Mouse (Mus musculus): ENCODE measurements around the gene Clec4g. TPM values are rescaled to one million over a fixed set of nuclear protein-coding genes. Genes with fewer than 3 reads are reported as not detected.

Clec4g gene
- polyA plus RNA-seq, 1 experiment from 2014 or later: not detected

DNA sequence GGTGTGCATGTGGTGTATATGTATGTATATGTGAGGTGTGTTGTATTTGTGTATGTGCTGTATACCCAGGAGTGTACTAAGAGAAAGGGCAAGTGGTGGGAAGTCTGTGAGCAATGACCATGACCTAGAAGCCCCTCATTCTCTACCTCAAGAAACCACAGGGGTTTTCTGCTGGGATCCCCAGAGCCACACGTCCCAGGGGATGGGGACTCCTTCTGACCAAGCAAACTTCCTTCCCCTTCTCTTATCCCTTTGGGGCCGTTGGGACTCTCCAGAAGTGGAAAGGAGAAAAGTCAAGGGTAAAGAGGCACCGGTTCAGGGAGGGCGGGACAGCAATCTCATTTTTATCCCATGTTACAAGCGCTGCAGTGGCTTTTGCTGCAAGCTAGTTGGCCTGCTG lies 35.0 kb downstream of the Clec4g start:
- H3K9me3 ChIP-seq (ENCODE audit: control insufficient read depth, low read depth, low read length): no peaks in the 10 kb centered on the region
- no peak for ATAC-seq (ENCODE audit: insufficient number of reproducible peaks, insufficient read depth, low FRiP score, low read depth)
- no peaks in the 10 kb centered on the region for H3K4me1 ChIP-seq (ENCODE audit: control insufficient read depth, insufficient read depth, low read length)
- H3K9ac ChIP-seq (replicated peaks; ENCODE audit: low read depth, low read length): no peak overlapping the region
- H3K27ac ChIP-seq (ENCODE audit: low read length): no peak overlapping the region
- no peak overlapping the region for H3K4me2 ChIP-seq (replicated peaks; ENCODE audit: low read depth, low read length)
- peaks cover 2% of the 10 kb centered on the region; the same call in 1 of the 2 replicates for H3K36me3 ChIP-seq (ENCODE audit: control insufficient read depth, insufficient read depth, low read length)
- 68% methylated on average over 5 of the region's 5 CpGs for WGBS
- H3K4me3 ChIP-seq (ENCODE audit: low read depth, low read length): no peak overlapping the region
- no peaks in the 10 kb centered on the region for H3K27me3 ChIP-seq (ENCODE audit: control insufficient read depth, insufficient read depth, low read length)

DNA sequence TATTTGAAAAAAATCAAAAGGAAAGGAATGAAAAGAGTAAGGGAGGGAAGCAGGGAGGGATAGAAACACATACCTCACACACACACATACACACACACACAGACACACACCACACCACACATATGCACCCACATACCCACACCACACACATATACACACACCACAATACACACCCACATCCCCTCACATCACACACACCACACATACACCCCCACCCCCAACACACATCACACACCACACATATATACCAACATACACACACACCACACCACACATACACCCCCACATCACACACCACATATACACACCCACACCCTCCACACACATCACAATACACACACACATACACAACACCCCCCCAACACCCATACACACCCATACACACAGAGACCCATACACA lies 35.9 kb downstream of the Clec4g start:
- no peaks in the 10 kb centered on the region for H3K27me3 ChIP-seq (ENCODE audit: control insufficient read depth, insufficient read depth, low read length)
- H3K4me1 ChIP-seq (ENCODE audit: control insufficient read depth, insufficient read depth, low read length): no peaks in the 10 kb centered on the region
- no peak overlapping the region for H3K9ac ChIP-seq (replicated peaks; ENCODE audit: low read depth, low read length)
- peaks cover 11% of the 10 kb centered on the region; the same call in 1 of the 2 replicates for H3K36me3 ChIP-seq (ENCODE audit: control insufficient read depth, insufficient read depth, low read length)
- no peak for ATAC-seq (ENCODE audit: insufficient number of reproducible peaks, insufficient read depth, low FRiP score, low read depth)
- no peaks in the 10 kb centered on the region for H3K9me3 ChIP-seq (ENCODE audit: control insufficient read depth, low read depth, low read length)
- no peak overlapping the region for H3K27ac ChIP-seq (ENCODE audit: low read length)
- H3K4me3 ChIP-seq (ENCODE audit: low read depth, low read length): no peak overlapping the region
- H3K4me2 ChIP-seq (replicated peaks; ENCODE audit: low read depth, low read length): no peak overlapping the region

DNA sequence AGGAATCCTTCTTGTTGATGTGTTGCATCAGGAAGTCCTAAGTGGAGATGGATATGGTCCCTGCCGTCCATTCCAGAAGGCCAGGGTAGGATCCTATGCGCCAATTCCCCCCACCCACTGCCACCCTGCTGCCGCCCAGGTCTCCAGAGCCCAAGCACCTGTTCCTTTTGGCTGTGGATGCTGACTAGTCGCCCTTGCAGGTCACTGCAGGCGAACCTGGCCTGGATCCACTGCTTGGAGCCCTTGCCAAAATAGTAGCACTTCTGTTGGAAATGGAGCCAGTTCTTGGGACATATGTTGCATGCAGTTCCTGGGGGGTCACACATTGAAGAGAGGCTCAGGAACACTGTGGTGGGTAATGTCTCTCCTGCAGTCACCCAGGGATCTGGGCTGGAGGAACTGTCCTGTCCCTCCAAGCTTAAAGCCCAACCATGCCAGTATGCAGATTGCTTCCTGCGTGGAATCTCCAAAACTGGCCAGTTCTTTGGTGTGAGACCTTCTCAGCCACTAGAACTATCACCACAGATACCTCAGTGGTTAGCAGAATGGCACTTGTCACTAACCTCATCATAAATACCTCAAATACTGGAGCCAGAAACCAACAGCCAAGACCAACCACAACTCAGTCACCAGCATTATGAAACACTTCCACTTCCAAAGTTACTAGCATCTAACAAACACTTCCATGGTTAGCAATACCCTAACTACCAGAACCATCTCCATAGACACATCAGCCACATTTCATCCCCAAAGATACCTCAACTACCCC lies 36.9 kb downstream of the Clec4g start:
- no peaks in the 10 kb centered on the region for H3K27me3 ChIP-seq (ENCODE audit: control insufficient read depth, insufficient read depth, low read length)
- H3K4me2 ChIP-seq (replicated peaks; ENCODE audit: low read depth, low read length): no peak overlapping the region
- H3K4me3 ChIP-seq (ENCODE audit: low read depth, low read length): no peak overlapping the region
- H3K27ac ChIP-seq (ENCODE audit: low read length): no peak overlapping the region
- no peaks in the 10 kb centered on the region for H3K4me1 ChIP-seq (ENCODE audit: control insufficient read depth, insufficient read depth, low read length)
- H3K9me3 ChIP-seq (ENCODE audit: control insufficient read depth, low read depth, low read length): no peaks in the 10 kb centered on the region
- WGBS: 70% methylated on average over 6 of the region's 6 CpGs
- H3K9ac ChIP-seq (replicated peaks; ENCODE audit: low read depth, low read length): no peak overlapping the region
- H3K36me3 ChIP-seq (ENCODE audit: control insufficient read depth, insufficient read depth, low read length): peaks cover 19% of the 10 kb centered on the region
- no peak for ATAC-seq (ENCODE audit: insufficient number of reproducible peaks, insufficient read depth, low FRiP score, low read depth)

DNA sequence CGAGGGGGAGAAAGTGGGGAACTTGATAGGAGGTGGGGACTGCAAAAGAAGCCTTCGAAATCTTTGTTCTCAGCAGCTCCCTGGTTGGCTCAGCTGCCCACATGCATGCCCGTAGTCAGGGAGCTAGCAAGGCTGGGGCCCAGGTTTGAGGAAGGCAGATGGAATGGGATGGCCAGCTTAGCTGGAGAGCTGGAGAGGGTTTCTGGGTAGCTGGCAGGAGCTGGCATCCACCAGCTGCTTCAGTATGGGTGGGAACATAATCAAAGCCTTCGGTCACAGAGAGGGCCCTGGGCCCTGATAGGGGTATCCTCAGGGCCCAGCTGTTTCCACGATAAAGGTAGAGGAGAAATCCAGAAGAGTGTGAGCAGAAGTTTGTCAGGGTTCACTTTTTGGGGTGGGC lies 38.0 kb downstream of the Clec4g start:
- H3K27me3 ChIP-seq (ENCODE audit: control insufficient read depth, insufficient read depth, low read length): no peaks in the 10 kb centered on the region
- 88% methylated on average over 5 of the region's 5 CpGs for WGBS
- H3K9me3 ChIP-seq (ENCODE audit: control insufficient read depth, low read depth, low read length): no peaks in the 10 kb centered on the region
- H3K4me3 ChIP-seq (ENCODE audit: low read depth, low read length): no peak overlapping the region
- H3K4me2 ChIP-seq (replicated peaks; ENCODE audit: low read depth, low read length): no peak overlapping the region
- no peak overlapping the region for H3K27ac ChIP-seq (ENCODE audit: low read length)
- no peak overlapping the region for H3K9ac ChIP-seq (replicated peaks; ENCODE audit: low read depth, low read length)
- ATAC-seq (ENCODE audit: insufficient number of reproducible peaks, insufficient read depth, low FRiP score, low read depth): no peak
- H3K4me1 ChIP-seq (ENCODE audit: control insufficient read depth, insufficient read depth, low read length): peaks cover 2% of the 10 kb centered on the region; the same call in 1 of the 2 replicates
- peaks cover 19% of the 10 kb centered on the region for H3K36me3 ChIP-seq (ENCODE audit: control insufficient read depth, insufficient read depth, low read length)

DNA sequence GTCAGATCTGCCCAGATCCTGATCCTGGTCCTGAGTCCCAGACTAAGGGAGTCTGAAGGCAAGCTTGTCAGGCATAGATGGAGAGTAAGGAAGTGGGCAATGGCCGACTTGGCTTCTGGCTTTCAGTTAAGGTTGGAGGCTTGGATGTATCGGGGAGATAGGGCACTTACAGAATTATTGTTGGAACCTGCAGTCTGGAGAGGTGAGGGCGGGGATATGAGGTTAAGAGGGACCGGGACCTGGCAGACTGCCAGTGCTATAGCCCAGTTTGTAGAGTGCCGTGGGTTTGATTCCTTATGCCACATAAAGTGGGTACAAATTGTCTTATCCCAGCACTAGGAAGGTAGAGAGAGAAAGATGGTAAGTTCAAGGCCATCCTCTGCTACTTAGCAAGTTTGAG lies 40.8 kb downstream of the Clec4g start:
- H3K36me3 ChIP-seq (ENCODE audit: control insufficient read depth, insufficient read depth, low read length): peaks cover 19% of the 10 kb centered on the region
- no peak overlapping the region for H3K4me3 ChIP-seq (ENCODE audit: low read depth, low read length)
- H3K9ac ChIP-seq (replicated peaks; ENCODE audit: low read depth, low read length): no peak overlapping the region
- 86% methylated on average over 5 of the region's 5 CpGs for WGBS
- peaks cover 3% of the 10 kb centered on the region; the same call in 1 of the 2 replicates for H3K4me1 ChIP-seq (ENCODE audit: control insufficient read depth, insufficient read depth, low read length)
- no peak overlapping the region for H3K27ac ChIP-seq (ENCODE audit: low read length)
- no peaks in the 10 kb centered on the region for H3K9me3 ChIP-seq (ENCODE audit: control insufficient read depth, low read depth, low read length)
- ATAC-seq (ENCODE audit: insufficient number of reproducible peaks, insufficient read depth, low FRiP score, low read depth): no peak
- H3K4me2 ChIP-seq (replicated peaks; ENCODE audit: low read depth, low read length): no peak overlapping the region
- H3K27me3 ChIP-seq (ENCODE audit: control insufficient read depth, insufficient read depth, low read length): no peaks in the 10 kb centered on the region

DNA sequence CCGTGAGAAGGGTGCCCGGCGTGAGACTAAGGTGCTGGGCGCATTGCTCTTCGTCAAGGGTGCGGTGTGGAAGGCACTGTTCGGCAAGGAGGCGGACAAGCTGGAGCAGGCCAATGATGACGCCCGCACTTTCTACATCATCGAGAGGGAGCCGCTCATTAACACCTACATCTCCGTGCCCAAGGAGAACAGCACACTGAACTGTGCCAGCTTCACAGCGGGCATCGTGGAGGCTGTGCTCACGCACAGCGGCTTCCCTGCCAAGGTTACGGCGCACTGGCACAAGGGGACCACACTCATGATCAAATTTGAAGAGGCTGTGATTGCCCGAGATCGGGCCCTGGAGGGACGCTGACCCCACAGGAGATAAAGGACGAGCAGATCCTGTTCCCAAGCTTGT lies 41.2 kb downstream of the Clec4g start:
- WGBS: 95% methylated on average over 23 of the region's 23 CpGs
- Histone ChIP-seq H3K4me2 (replicated peaks; ENCODE audit: low read depth, low read length) (no peak overlapping the region), H3K9ac (replicated peaks; ENCODE audit: low read depth, low read length) (no peak overlapping the region), H3K36me3 (ENCODE audit: control insufficient read depth, insufficient read depth, low read length) (peaks cover 19% of the 10 kb centered on the region), H3K27ac (ENCODE audit: low read length) (no peak overlapping the region), H3K4me3 (ENCODE audit: low read depth, low read length) (no peak overlapping the region), H3K27me3 (ENCODE audit: control insufficient read depth, insufficient read depth, low read length) (no peaks in the 10 kb centered on the region), H3K4me1 (ENCODE audit: control insufficient read depth, insufficient read depth, low read length) (peaks cover 3% of the 10 kb centered on the region; the same call in 1 of the 2 replicates), H3K9me3 (ENCODE audit: control insufficient read depth, low read depth, low read length) (no peaks in the 10 kb centered on the region)
- no peak for ATAC-seq (ENCODE audit: insufficient number of reproducible peaks, insufficient read depth, low FRiP score, low read depth)

DNA sequence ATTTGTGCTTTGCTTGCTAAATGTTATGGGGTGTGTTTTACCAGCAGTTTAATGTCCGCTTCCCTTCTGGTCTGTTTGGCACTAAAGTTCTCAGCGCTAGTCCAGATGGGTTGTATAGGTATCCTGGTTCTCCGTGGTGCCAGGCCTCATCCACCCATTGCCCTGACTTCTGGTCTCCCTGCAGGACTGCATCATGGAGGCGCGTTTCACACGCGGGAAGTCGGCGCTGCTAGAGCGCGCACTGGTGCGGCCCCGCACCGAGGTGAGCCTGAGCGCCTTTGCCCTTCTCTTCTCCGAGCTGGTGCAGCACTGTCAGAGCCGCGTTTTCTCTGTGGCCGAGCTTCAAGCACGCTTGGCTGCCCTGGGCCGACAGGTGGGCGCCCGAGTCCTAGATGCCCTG lies 41.6 kb downstream of the Clec4g start:
- Histone ChIP-seq H3K4me2 (replicated peaks; ENCODE audit: low read depth, low read length) (no peak overlapping the region), H3K9ac (replicated peaks; ENCODE audit: low read depth, low read length) (no peak overlapping the region), H3K4me1 (ENCODE audit: control insufficient read depth, insufficient read depth, low read length) (peaks cover 3% of the 10 kb centered on the region; the same call in 1 of the 2 replicates), H3K9me3 (ENCODE audit: control insufficient read depth, low read depth, low read length) (no peaks in the 10 kb centered on the region), H3K27ac (ENCODE audit: low read length) (no peak overlapping the region), H3K27me3 (ENCODE audit: control insufficient read depth, insufficient read depth, low read length) (no peaks in the 10 kb centered on the region), H3K36me3 (ENCODE audit: control insufficient read depth, insufficient read depth, low read length) (peaks cover 19% of the 10 kb centered on the region), H3K4me3 (ENCODE audit: low read depth, low read length) (no peak overlapping the region)
- WGBS: 96% methylated on average over 23 of the region's 23 CpGs
- ATAC-seq (ENCODE audit: insufficient number of reproducible peaks, insufficient read depth, low FRiP score, low read depth): no peak

DNA sequence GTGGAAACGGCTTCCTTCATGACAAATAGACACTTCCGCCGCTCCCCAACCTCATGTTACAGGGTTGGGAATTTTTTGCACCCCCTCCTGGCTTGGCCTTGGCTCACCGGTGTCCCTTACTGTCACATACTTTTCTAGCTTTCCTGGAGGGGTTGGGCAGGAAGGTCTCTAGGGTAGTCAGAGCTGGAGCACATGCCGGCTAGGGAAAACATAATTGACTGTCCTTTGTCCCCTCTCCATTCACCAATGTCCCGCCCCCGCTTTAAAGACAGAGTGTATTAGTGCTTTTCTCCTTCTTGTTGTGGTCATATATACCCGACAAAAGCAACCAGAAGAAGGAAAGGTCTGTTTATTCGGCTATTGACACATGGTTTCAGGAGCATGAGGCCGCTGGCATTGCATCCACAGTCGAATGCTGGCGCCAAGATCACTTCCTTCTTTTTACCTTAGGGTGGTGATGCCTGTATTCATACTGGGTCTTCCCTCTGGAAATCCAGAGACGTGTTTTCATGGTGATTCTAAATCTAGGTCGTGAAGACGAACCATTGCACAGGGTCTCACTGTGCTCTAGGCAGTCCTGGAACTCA lies 43.4 kb downstream of the Clec4g start:
- peak overlapping the region; percentile 81 for H3K9ac ChIP-seq (replicated peaks; ENCODE audit: low read depth, low read length)
- no peak for ATAC-seq (ENCODE audit: insufficient number of reproducible peaks, insufficient read depth, low FRiP score, low read depth)
- no peaks in the 10 kb centered on the region for H3K27me3 ChIP-seq (ENCODE audit: control insufficient read depth, insufficient read depth, low read length)
- no peaks in the 10 kb centered on the region for H3K9me3 ChIP-seq (ENCODE audit: control insufficient read depth, low read depth, low read length)
- peak overlapping the region; percentile 92; the same call in 1 of the 2 replicates for H3K27ac ChIP-seq (ENCODE audit: low read length)
- H3K4me2 ChIP-seq (replicated peaks; ENCODE audit: low read depth, low read length): peak overlapping the region; percentile 85
- H3K36me3 ChIP-seq (ENCODE audit: control insufficient read depth, insufficient read depth, low read length): peaks cover 19% of the 10 kb centered on the region
- H3K4me3 ChIP-seq (ENCODE audit: low read depth, low read length): peak overlapping the region; percentile 91
- H3K4me1 ChIP-seq (ENCODE audit: control insufficient read depth, insufficient read depth, low read length): peaks cover 3% of the 10 kb centered on the region; the same call in 1 of the 2 replicates
- 3% methylated on average over 15 of the region's 15 CpGs for WGBS
